Mouse (Mus musculus) liver, embryonic 12.5 days (tissue): Measurements from ENCODE around the gene Tubg2. TPM values are rescaled to one million over a fixed set of nuclear protein-coding genes. Genes with fewer than 3 reads are reported as not detected.
A peak's percentile ranks its signal among the peaks of the same experiment; 100 is the strongest.

Source experiments
- ATAC-seq: fragments of 200-750 bp; cut with Nextera tagmentation; 2 replicates; pipeline ENCODE4 v1.8.0; 2017; ENCODE audit warnings: moderate number of reproducible peaks, mild to moderate bottlenecking, moderate library complexity
- H3K27ac ChIP-seq: fragments of 300-500 bp; sonication (generic); 2 replicates; pipeline ENCODE4 v1.5.1; 2016; ENCODE audit warnings: mild to moderate bottlenecking
- H3K27me3 ChIP-seq: fragments of 300-500 bp; sonication (generic); replicated peaks from 2 replicates; pipeline ENCODE4 v1.6.1; 2016; ENCODE audit warnings: mild to moderate bottlenecking, moderate library complexity
- H3K36me3 ChIP-seq: fragments of 300-500 bp; sonication (generic); 2 replicates; pipeline ENCODE4 v1.6.1; 2016; ENCODE audit warnings: mild to moderate bottlenecking, moderate library complexity
- H3K4me1 ChIP-seq: fragments of 300-500 bp; sonication (generic); 2 replicates; pipeline ENCODE4 v1.6.1; 2016
- H3K4me2 ChIP-seq: fragments of 300-500 bp; sonication (generic); 2 replicates; pipeline ENCODE4 v1.6.1; 2016; ENCODE audit warnings: mild to moderate bottlenecking, moderate library complexity
- H3K4me3 ChIP-seq: fragments of 300-500 bp; sonication (generic); 2 replicates; pipeline ENCODE4 v1.5.1; 2016; ENCODE audit warnings: mild to moderate bottlenecking, moderate library complexity
- H3K9ac ChIP-seq: fragments of 300-500 bp; sonication (generic); 2 replicates; pipeline ENCODE4 v1.6.1; 2016; ENCODE audit warnings: mild to moderate bottlenecking, moderate library complexity
- H3K9me3 ChIP-seq: fragments of 300-500 bp; sonication (generic); replicated peaks from 2 replicates; pipeline ENCODE4 v1.6.1; 2016; ENCODE audit warnings: mild to moderate bottlenecking, moderate library complexity
- WGBS: fragments of 180-500 bp; shearing (Covaris S2); methylation state at CpG from one replicate; pipeline ENCODE4 v1.1.7; 2016; ENCODE audit not compliant: insufficient replicate concordance; 5-methylcytosine and 5-hydroxymethylcytosine counted together
- polyA plus RNA-seq: library from polyadenylated mRNA; unstranded; fragments of >200 nt; fragmentation: Nextera tagmentation; extraction: Ambion mirVana; gene quantifications from 2 replicates; pipeline ENCODE4 v1.2.1, GENCODE M21; 2016

Tubg2 gene
- polyA plus RNA-seq, 1 experiment from 2014 or later, result 0.57 TPM

DNA sequence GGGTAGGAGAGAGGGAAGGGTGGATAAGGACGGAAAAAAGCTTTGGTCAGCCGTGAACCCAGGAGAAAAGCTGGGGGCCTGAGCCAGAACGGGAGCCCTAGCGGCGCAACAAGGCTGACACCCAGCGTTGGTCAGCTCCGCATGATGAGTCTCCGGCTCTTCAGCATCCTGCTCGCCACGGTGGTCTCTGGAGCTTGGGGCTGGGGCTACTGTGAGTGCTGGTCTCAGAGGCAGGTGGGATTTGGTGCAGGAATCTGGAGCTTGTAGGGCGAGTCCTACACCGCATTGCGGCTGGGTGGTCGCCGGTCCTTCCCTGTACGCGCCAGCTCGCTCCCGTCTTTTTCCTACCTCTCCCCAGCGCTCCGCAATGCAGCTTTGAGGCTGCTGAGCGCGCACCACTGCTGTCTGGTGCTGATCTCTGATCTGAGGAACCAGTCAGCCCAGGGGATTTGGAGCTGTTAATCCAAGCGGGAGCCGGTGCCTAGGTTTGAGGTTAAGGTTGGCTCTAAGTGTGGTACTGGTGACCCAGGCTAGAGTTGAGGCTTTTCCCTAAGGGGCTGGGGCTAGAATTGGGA, 20.5 kb downstream of the Tubg2 start:
- no peaks in the 10 kb centered on the region for H3K36me3 ChIP-seq
- H3K9ac ChIP-seq, result no peak overlapping the region
- H3K4me3 ChIP-seq, result peak overlapping the region; percentile 17
- peaks cover 96% of the 10 kb centered on the region for H3K27me3 ChIP-seq
- 4% methylated on average over 25 of the region's 25 CpGs for WGBS
- ATAC-seq, result no peak
- H3K9me3 ChIP-seq, result no peaks in the 10 kb centered on the region
- no peak overlapping the region for H3K27ac ChIP-seq
- H3K4me2 ChIP-seq, result peak overlapping the region; percentile 49
- peaks cover 58% of the 10 kb centered on the region for H3K4me1 ChIP-seq

DNA sequence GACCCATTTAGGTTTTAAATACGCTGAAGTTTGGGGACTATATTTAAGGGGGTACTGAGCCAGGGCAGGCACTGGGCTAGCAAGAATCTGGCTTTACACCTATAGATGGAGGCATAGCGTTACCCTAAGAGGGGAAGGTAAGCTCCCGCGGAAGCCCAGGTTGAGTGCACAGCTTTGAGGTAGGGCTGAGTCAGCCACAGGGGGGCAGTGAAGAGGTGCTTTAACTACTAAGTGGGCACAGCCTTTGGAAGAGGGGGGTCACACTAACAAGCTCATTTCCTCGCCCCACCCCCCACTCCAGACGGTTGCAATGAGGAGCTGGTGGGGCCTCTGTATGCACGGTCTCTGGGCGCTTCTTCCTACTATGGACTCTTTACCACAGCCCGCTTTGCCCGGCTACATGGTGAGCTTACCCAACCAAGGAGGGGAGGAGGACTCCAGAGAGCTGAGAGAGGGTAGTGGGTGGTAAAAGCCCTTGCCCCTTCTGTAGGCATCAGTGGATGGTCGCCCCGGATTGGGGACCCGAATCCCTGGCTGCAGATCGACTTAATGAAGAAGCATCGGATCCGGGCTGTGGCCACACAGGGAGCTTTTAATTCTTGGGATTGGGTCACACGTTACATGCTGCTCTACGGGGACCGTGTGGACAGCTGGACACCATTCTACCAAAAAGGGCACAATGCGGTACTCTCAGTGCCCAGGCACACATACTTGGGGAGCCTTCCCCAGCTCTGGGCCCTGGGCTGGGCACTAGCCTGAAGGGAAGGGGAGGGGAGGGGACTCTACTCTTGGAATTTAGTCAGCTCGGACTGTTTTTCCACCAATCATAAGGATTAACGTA, 21.4 kb downstream of the Tubg2 start:
- H3K4me1 ChIP-seq, result peaks cover 49% of the 10 kb centered on the region
- no peak overlapping the region for H3K4me2 ChIP-seq
- no peak overlapping the region for H3K4me3 ChIP-seq
- 0 out of 2 replicates have a peak, but pooled peaks have one; percentile 23 for ATAC-seq
- H3K27me3 ChIP-seq, result peaks cover 96% of the 10 kb centered on the region
- no peaks in the 10 kb centered on the region for H3K36me3 ChIP-seq
- 35% methylated on average over 22 of the region's 22 CpGs for WGBS
- H3K9ac ChIP-seq, result no peak overlapping the region
- no peaks in the 10 kb centered on the region for H3K9me3 ChIP-seq
- H3K27ac ChIP-seq, result no peak overlapping the region

DNA sequence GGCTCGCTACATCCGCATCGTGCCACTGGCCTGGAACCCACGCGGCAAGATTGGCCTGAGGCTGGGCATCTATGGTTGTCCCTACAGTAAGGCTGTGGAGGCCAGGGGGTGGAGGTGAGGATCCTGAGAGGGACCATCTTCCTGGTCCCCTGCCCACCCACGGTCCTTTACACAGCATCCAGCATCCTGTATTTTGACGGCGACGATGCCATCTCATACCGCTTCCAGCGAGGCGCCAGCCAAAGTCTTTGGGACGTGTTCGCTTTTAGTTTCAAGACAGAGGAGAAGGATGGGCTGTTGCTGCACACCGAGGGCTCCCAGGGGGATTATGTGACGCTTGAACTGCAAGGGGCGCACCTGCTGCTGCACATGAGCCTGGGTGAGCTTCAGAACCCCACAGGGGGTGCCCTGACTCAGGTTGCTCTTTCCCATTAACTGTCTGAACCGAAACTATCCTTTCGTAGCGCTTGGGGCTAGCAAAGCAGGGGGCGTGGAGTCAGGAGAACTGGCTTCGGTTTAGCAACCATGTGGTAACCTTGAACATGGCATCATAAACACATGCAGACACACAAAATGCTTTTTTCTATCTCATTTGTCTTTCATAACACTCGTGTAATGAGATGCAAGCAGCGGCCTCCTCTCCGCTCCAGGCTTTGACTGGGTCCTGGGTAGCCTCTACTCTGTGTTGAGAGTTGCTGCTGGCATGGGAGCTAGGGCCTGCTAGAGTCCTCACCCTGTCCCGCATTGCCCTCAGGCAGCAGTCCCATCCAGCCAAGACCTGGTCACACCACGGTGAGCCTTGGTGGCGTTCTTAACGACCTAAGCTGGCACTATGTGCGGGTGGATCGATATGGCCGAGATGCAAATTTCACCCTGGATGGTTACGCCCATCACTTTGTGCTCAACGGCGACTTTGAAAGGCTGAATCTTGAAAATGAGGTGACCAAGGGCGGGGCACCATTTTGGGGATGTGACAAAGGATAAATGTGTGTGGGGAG, 22.7 kb downstream of the Tubg2 start:
- H3K9ac ChIP-seq, result no peak overlapping the region
- H3K27ac ChIP-seq, result no peak overlapping the region
- no peaks in the 10 kb centered on the region for H3K9me3 ChIP-seq
- H3K36me3 ChIP-seq, result no peaks in the 10 kb centered on the region
- no peak overlapping the region for H3K4me2 ChIP-seq
- peaks cover 39% of the 10 kb centered on the region for H3K4me1 ChIP-seq
- H3K27me3 ChIP-seq, result peaks cover 96% of the 10 kb centered on the region
- 55% methylated on average over 36 of the region's 36 CpGs for WGBS
- no peak overlapping the region for H3K4me3 ChIP-seq
- ATAC-seq, result no peak

DNA sequence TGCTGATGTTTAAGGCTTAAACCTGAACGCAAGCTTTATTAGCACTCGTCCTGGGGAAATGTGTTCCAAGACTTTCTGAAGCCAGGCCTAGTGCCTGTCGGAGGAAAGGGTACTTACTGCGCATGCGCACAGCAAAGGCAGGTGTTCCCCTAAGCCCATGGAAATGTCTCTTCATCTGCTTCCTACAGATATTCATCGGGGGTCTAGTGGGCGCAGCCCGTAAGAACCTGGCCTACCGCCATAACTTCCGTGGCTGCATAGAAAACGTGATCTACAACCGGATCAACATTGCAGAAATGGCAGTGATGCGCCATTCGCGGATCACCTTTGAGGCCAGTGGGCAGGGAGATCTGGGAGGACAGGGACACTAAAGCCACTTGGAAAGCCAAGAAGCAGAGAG, 23.6 kb downstream of the Tubg2 start:
- Histone ChIP-seq H3K4me3 (no peak overlapping the region), H3K27ac (no peak overlapping the region), H3K4me1 (peaks cover 30% of the 10 kb centered on the region), H3K9me3 (no peaks in the 10 kb centered on the region), H3K9ac (no peak overlapping the region), H3K27me3 (peaks cover 96% of the 10 kb centered on the region), H3K36me3 (no peaks in the 10 kb centered on the region), H3K4me2 (no peak overlapping the region)
- no peak for ATAC-seq
- WGBS, result 75% methylated on average over 15 of the region's 15 CpGs

DNA sequence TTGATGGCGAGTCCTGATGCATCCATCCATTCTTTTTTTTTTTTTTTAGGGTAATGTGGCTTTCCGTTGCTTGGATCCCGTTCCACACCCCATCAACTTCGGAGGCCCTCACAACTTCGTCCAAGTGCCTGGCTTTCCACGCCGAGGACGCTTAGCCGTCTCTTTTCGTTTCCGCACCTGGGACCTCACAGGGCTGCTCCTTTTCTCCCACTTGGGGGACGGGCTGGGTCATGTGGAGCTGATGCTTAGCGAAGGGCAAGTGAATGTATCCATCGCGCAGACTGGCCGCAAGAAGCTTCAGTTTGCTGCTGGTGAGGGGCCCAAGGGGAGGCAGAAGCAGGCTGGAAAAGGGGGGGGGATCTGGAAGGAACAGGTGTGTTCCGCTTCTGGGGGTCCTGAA, 24.6 kb downstream of the Tubg2 start:
- H3K27me3 ChIP-seq, result peaks cover 95% of the 10 kb centered on the region
- H3K4me1 ChIP-seq, result peaks cover 21% of the 10 kb centered on the region
- H3K9me3 ChIP-seq, result no peaks in the 10 kb centered on the region
- WGBS, result 66% methylated on average over 17 of the region's 17 CpGs
- H3K4me3 ChIP-seq, result no peak overlapping the region
- no peak overlapping the region for H3K9ac ChIP-seq
- no peak overlapping the region for H3K27ac ChIP-seq
- ATAC-seq, result no peak
- H3K4me2 ChIP-seq, result no peak overlapping the region
- H3K36me3 ChIP-seq, result no peaks in the 10 kb centered on the region

DNA sequence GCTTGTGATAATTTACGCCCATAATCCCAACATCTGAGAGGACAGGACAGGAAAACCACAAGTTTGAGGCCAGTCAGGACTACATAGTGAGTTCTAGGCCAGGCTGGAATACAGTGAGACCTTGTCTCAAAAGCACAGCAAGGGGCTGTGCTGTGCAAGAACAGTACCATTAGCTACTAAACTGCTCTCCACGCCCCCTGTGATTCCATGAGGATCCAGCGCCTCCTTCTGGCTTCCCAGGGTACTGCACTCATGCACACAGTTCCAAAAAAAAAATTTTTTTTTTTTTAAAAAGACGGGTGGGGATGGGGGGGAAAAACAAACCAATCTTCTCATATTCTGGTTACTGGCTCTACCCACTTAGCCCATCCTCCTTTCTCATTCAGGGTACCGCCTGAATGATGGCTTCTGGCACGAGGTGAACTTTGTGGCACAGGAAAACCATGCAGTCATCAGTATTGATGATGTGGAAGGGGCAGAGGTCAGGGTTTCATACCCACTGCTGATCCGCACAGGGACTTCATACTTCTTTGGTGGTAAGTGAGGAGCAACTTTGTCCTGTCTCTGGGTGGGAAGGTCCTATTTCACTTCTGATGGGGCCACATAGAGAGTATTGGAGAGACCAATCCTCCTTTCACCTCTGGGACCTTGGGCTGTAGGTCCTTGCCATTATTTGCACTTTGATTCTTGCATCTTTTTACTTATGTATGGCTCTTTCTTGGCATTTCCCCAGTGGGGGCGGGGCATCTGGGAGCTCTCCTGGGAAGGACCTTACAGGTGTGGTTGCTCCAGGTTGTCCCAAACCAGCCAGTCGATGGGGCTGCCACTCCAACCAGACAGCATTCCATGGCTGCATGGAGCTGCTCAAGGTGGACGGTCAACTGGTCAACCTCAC, 25.4 kb downstream of the Tubg2 start:
- Histone ChIP-seq H3K4me1 (peaks cover 15% of the 10 kb centered on the region; the same call in 1 of the 2 replicates), H3K36me3 (no peaks in the 10 kb centered on the region), H3K27ac (no peak overlapping the region), H3K27me3 (peaks cover 87% of the 10 kb centered on the region), H3K4me3 (no peak overlapping the region), H3K4me2 (no peak overlapping the region), H3K9me3 (no peaks in the 10 kb centered on the region), H3K9ac (no peak overlapping the region)
- WGBS, result 36% methylated on average over 10 of the region's 10 CpGs
- no peak for ATAC-seq

DNA sequence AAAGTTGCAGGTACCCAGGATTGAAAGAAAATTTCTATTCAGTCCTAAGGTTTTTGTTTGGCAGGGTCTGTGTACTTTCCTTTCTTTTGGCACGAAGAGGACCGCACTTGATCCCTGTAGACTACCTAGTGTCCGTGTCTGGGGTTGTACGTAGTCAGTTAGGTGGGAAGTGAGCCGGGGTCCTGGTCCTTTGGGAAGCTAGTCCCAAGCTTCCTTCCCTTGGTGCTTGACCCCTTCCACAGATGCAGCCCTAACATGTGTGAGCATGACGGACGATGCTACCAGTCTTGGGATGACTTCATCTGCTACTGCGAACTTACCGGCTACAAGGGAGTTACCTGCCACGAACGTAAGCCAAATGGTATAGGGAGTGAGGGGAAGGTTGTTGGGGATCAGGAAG, 26.3 kb downstream of the Tubg2 start:
- Histone ChIP-seq H3K4me2 (no peak overlapping the region), H3K4me3 (no peak overlapping the region), H3K27ac (no peak overlapping the region), H3K9ac (no peak overlapping the region), H3K9me3 (no peaks in the 10 kb centered on the region), H3K36me3 (no peaks in the 10 kb centered on the region), H3K4me1 (peaks cover 7% of the 10 kb centered on the region; the same call in 1 of the 2 replicates), H3K27me3 (peaks cover 78% of the 10 kb centered on the region)
- no peak for ATAC-seq
- WGBS, result 77% methylated on average over 11 of the region's 11 CpGs

DNA sequence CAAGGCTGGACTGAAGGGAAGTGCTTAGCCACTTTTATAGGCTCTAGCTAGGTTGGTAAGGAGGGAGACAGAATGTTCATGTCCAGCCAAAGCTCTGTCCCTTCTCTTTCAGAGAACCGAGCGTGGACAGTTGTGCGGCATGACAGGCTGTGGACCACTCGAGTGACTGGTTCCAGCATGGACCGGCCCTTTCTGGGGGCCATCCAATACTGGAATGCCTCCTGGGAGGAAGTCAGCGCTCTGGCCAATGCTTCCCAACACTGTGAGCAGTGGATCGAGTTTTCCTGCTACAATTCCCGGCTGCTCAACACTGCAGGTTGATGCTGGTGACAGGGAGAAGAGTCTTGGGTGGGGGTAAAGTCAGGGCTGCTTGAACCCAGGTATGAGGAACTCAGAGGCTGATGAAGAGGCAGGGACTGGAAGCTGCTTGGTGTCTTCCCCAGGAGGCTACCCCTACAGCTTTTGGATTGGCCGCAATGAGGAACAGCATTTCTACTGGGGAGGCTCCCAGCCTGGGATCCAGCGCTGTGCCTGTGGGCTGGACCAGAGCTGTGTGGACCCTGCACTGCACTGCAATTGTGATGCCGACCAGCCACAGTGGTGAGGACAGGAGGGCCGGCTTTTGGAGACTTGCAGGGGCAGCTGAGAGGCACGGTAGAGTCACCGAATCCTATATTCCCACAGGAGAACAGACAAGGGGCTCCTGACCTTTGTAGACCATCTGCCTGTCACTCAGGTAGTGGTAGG, 27.2 kb downstream of the Tubg2 start:
- H3K4me3 ChIP-seq, result no peak overlapping the region
- H3K9me3 ChIP-seq, result no peaks in the 10 kb centered on the region
- ATAC-seq, result no peak
- no peaks in the 10 kb centered on the region for H3K36me3 ChIP-seq
- H3K27ac ChIP-seq, result no peak overlapping the region
- H3K4me1 ChIP-seq, result peaks cover 7% of the 10 kb centered on the region; the same call in 1 of the 2 replicates
- 70% methylated on average over 14 of the region's 14 CpGs for WGBS
- H3K4me2 ChIP-seq, result no peak overlapping the region
- H3K27me3 ChIP-seq, result peaks cover 68% of the 10 kb centered on the region
- no peak overlapping the region for H3K9ac ChIP-seq

DNA sequence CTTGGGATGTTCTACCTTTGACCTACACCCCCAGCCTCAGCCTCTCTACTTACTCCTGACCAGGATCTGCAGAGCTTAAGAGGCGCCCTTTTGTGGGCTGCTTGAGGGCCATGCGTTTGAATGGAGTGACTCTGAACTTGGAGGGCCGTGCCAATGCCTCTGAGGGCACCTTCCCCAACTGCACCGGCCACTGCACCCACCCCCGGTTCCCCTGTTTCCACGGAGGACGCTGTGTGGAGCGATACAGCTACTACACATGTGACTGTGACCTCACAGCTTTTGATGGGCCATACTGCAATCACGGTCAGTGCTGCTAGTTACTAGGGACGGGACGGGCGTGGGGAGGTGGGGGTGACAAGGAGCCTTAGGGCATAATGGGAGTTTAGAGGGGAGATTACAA, 29.3 kb downstream of the Tubg2 start:
- no peaks in the 10 kb centered on the region for H3K9me3 ChIP-seq
- peaks cover 27% of the 10 kb centered on the region for H3K4me1 ChIP-seq
- no peaks in the 10 kb centered on the region for H3K36me3 ChIP-seq
- no peak for ATAC-seq
- no peak overlapping the region for H3K4me2 ChIP-seq
- peaks cover 49% of the 10 kb centered on the region for H3K27me3 ChIP-seq
- no peak overlapping the region for H3K4me3 ChIP-seq
- WGBS, result 80% methylated on average over 12 of the region's 12 CpGs
- H3K9ac ChIP-seq, result no peak overlapping the region
- H3K27ac ChIP-seq, result no peak overlapping the region

DNA sequence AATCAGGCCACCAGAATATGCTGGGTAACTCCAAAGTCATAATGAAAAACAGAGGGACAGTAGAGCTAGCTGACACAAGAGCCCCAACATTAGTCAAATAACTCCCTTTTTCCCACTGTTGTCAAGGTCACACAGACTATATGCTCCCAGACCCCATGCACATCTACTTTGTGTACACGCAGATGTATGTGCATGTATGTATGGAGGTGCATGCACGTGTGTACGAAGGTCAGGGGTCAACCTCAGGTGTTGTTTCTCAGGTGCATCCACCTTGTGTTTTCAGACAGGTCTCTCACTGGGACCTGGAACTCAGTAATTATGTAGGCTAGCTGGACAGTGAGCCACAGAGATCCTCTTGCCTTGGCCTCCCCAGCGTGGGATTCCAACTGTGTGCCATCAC, 29.7 kb downstream of the Tubg2 start:
- 76% methylated on average over 4 of the region's 4 CpGs for WGBS
- Histone ChIP-seq H3K9me3 (no peaks in the 10 kb centered on the region), H3K27me3 (peaks cover 44% of the 10 kb centered on the region), H3K9ac (no peak overlapping the region), H3K4me3 (no peak overlapping the region), H3K36me3 (no peaks in the 10 kb centered on the region), H3K27ac (no peak overlapping the region), H3K4me2 (no peak overlapping the region), H3K4me1 (peaks cover 31% of the 10 kb centered on the region)
- no peak for ATAC-seq
